Comparison of ENCODE assay signal across 9 mouse cellular contexts in the genomic region with DNA sequence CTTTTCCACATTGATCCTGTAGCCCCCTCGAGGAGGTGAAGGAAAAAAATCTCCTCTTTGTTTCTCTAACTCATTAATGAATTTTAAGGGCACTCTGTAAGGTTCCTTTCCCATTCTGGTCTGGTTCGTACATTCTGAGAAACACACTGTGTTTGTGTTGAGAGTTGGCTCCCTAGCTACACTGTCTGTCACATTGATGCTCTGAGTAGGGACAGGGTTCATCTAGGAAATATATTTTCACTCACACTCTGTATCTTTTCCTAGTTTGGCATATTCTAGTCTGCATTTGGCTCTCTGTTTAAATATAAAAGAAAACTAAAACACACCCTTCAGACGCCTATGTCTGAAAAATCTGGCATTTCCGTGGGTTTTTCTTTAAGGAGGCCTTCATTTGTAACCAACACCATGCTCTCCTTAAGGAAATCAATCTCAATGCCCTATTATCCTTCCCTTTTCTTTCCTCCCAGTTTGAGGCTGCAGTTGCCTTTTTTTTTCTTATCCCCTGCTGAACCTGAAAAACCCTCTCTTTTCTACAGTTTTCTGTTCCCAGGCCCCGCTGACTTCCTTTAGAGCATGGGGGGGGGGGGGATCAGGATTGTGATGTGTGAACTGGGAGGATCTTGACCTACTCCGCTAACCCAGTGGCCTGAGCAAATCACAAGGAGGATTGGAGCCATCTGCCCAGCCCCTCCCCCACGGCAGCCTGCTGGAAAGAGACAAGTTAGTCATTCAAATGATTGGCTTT. TPM values are rescaled to one million over a fixed set of nuclear protein-coding genes. Genes with fewer than 3 reads are reported as not detected.
DNase-seq lines count a peak whose midpoint lies in the region; ATAC-seq and TF ChIP-seq lines count a peak whose summit lies in the region.
"Had no signal": no experiment of that assay in that cellular context is flagged by ENCODE, and none has a peak within 500 bp of the region (broad histone marks: within the 10 kb centered on the region; RNA-seq: fewer than 3 reads in every experiment).

No protein-coding gene starts in this region.

- no peak for ATAC-seq in limb, embryonic 11.5 days (ENCODE audit: insufficient number of reproducible peaks, low FRiP score, low TSS enrichment, low read depth)
- ATAC-seq in neural tube, embryonic 11.5 days (ENCODE audit: insufficient read depth, low FRiP score, low TSS enrichment), result peak; percentile 90
- no peak for ATAC-seq in inflammation-experienced regulatory T-cells, adult 6 months

- H3K4me3 ChIP-seq in lung, adult 2 months (replicated peaks; ENCODE audit: extremely low read depth, low read depth, low read length), result no peak overlapping the region
- H3K4me3 ChIP-seq in embryonic facial prominence, embryonic 10.5 days, result peak overlapping the region; percentile 48
- no peak overlapping the region for H3K4me3 ChIP-seq in heart, adult 2 months
- no peak overlapping the region for H3K4me3 ChIP-seq in limb, embryonic 11.5 days (ENCODE audit: low read depth, low read length)
- H3K4me3 ChIP-seq in neural tube, embryonic 11.5 days (ENCODE audit: low read depth, low read length), result peak overlapping the region; percentile 44

- no peak for TF ChIP-seq POLR2A in lung, adult 2 months (IDR thresholded peaks at IDR 0.05; ENCODE audit: borderline replicate concordance, extremely low read depth, low read depth, low read length)
- no peak for TF ChIP-seq POLR2A in heart, adult 2 months (IDR thresholded peaks at IDR 0.05; ENCODE audit: insufficient read depth, low read depth, low read length)

- intact Hi-C loops in heart, adult 2 months (cut with DNase I), result no loop called here

- TF ChIP-seq CTCF in lung, adult 2 months (IDR thresholded peaks at IDR 0.05; ENCODE audit: insufficient read depth, low read length), result no peak
- TF ChIP-seq CTCF in heart, adult 2 months (IDR thresholded peaks at IDR 0.05), result no peak

- H3K36me3 ChIP-seq in embryonic facial prominence, embryonic 10.5 days (replicated peaks), result no peaks in the 10 kb centered on the region
- H3K36me3 ChIP-seq in heart, adult 2 months (ENCODE audit: control insufficient read depth, insufficient read depth, low read length), result no peaks in the 10 kb centered on the region
- H3K36me3 ChIP-seq in limb, embryonic 11.5 days (ENCODE audit: control insufficient read depth, insufficient read depth, low read length), result no peaks in the 10 kb centered on the region
- no peaks in the 10 kb centered on the region for H3K36me3 ChIP-seq in neural tube, embryonic 11.5 days (ENCODE audit: control insufficient read depth, insufficient read depth, low read length)

- no peaks in the 10 kb centered on the region for H3K79me2 ChIP-seq in heart, adult 2 months (replicated peaks; ENCODE audit: control insufficient read depth, insufficient read depth, low read length)

- H3K27me3 ChIP-seq in embryonic facial prominence, embryonic 10.5 days (replicated peaks; ENCODE audit: low read depth, poor library complexity, severe bottlenecking), result peaks cover 7% of the 10 kb centered on the region; the same call in 1 of the 2 replicates
- no peaks in the 10 kb centered on the region for H3K27me3 ChIP-seq in heart, adult 2 months (ENCODE audit: control insufficient read depth, insufficient read depth, low read length)
- H3K27me3 ChIP-seq in limb, embryonic 11.5 days (ENCODE audit: control insufficient read depth, insufficient read depth, low read length), result no peaks in the 10 kb centered on the region
- H3K27me3 ChIP-seq in neural tube, embryonic 11.5 days (ENCODE audit: control insufficient read depth, insufficient read depth, low read length), result no peaks in the 10 kb centered on the region

- H3K9me3 ChIP-seq in embryonic facial prominence, embryonic 10.5 days, result no peaks in the 10 kb centered on the region
- no peaks in the 10 kb centered on the region for H3K9me3 ChIP-seq in limb, embryonic 11.5 days (ENCODE audit: control insufficient read depth, low read length)
- H3K9me3 ChIP-seq in neural tube, embryonic 11.5 days (ENCODE audit: control insufficient read depth, low read length), result no peaks in the 10 kb centered on the region

- no peaks in the 10 kb centered on the region for H3K4me1 ChIP-seq in lung, adult 2 months (ENCODE audit: control insufficient read depth, insufficient read depth, low read length)
- peaks cover 21% of the 10 kb centered on the region for H3K4me1 ChIP-seq in embryonic facial prominence, embryonic 10.5 days
- no peaks in the 10 kb centered on the region for H3K4me1 ChIP-seq in heart, adult 2 months (ENCODE audit: control insufficient read depth, insufficient read depth, low read length)
- H3K4me1 ChIP-seq in limb, embryonic 11.5 days (ENCODE audit: control insufficient read depth, insufficient read depth, low read length), result no peaks in the 10 kb centered on the region
- peaks cover 9% of the 10 kb centered on the region; the same call in 1 of the 2 replicates for H3K4me1 ChIP-seq in neural tube, embryonic 11.5 days (ENCODE audit: control insufficient read depth, insufficient read depth, low read length)

- 30% methylated on average over 7 of the region's 7 CpGs for WGBS in lung, adult 2 months
- 9% methylated on average over 7 of the region's 7 CpGs for WGBS in embryonic facial prominence, embryonic 10.5 days
- 23% methylated on average over 7 of the region's 7 CpGs for WGBS in heart, adult 2 months
- 21% methylated on average over 7 of the region's 7 CpGs for WGBS in limb, embryonic 11.5 days
- 7% methylated on average over 7 of the region's 7 CpGs for WGBS in neural tube, embryonic 11.5 days

- no peak overlapping the region for H3K4me2 ChIP-seq in limb, embryonic 11.5 days (ENCODE audit: low read depth, severe bottlenecking)
- peak overlapping the region; percentile 42 for H3K4me2 ChIP-seq in neural tube, embryonic 11.5 days (ENCODE audit: low read depth)

- no peak overlapping the region for H3K9ac ChIP-seq in heart, adult 2 months (ENCODE audit: low read depth, low read length)
- no peak overlapping the region for H3K9ac ChIP-seq in limb, embryonic 11.5 days (ENCODE audit: low read length)
- peak overlapping the region; percentile 65 for H3K9ac ChIP-seq in neural tube, embryonic 11.5 days (ENCODE audit: low read length)

- H3K27ac ChIP-seq in embryonic facial prominence, embryonic 10.5 days (replicated peaks), result peak overlapping the region; percentile 73
- no peak overlapping the region for H3K27ac ChIP-seq in heart, adult 2 months
- H3K27ac ChIP-seq in limb, embryonic 11.5 days (replicated peaks; ENCODE audit: low read depth, low read length), result no peak overlapping the region
- H3K27ac ChIP-seq in neural tube, embryonic 11.5 days (ENCODE audit: low read depth, low read length), result peak overlapping the region; percentile 86

- DNase-seq in lung, adult 18-20 months, result peak; percentile 10 to 14
- DNase-seq in lung, adult 2 months, result no peak
- peak; percentile 80 for DNase-seq in embryonic facial prominence, embryonic 10.5 days (ENCODE audit: low spot score)
- DNase-seq in heart, adult 2 months, result peak; percentile 50 to 59
- peak; percentile 90 for DNase-seq in kidney, adult 9 months
- DNase-seq in limb, embryonic 11.5 days (ENCODE audit: low spot score), result peak; percentile 25
- peak; percentile 90 for DNase-seq in neural tube, embryonic 11.5 days (ENCODE audit: low spot score)

- no peak for TF ChIP-seq EP300 in heart, adult 2 months (IDR thresholded peaks at IDR 0.05; ENCODE audit: insufficient read depth, low read depth, low read length)

RNA-seq across cellular contexts. Expression of gene Fabp7, which starts 0.4 kb away (rescaled TPM):
- 0.26 TPM in 1 of 2 replicates, not detected in the other for polyA plus RNA-seq in lung, adult 2 months (2012; rRNA removed)
- 125 and 129 TPM in 2 replicates for polyA plus RNA-seq in embryonic facial prominence, embryonic 10.5 days (2016; fragmentation: Nextera tagmentation; extraction: Ambion mirVana)
- total RNA-seq in heart, adult 2 months (2021), result under 1 TPM; 0.59 to 0.73 TPM
- polyA plus RNA-seq in heart, adult 2 months (2012; rRNA removed), result 0.74 and 1.4 TPM in 2 replicates
- 2.7 TPM in 2 replicates for polyA plus RNA-seq in limb, embryonic 11.5 days (2014; fragmentation: Nextera tagmentation; extraction: Ambion mirVana)
- 933 and 940 TPM in 2 replicates for polyA plus RNA-seq in neural tube, embryonic 11.5 days (2014; fragmentation: Nextera tagmentation; extraction: Ambion mirVana)
- not detected for polyA plus RNA-seq in inflammation-experienced regulatory T-cells, adult 6 months (2017; shearing (Covaris generic))
- total RNA-seq: hematopoietic stem cell, adult 5-6 weeks had no signal

RNA-seq across cellular contexts. Expression of gene Smpdl3a, which starts 9.8 kb away (rescaled TPM):
- polyA plus RNA-seq in lung, adult 2 months (2012; rRNA removed), result 167 and 190 TPM in 2 replicates
- polyA plus RNA-seq in embryonic facial prominence, embryonic 10.5 days (2016; fragmentation: Nextera tagmentation; extraction: Ambion mirVana), result 5.3 and 5.5 TPM in 2 replicates
- 10 to 100 TPM; 56.5 to 67.1 TPM for total RNA-seq in heart, adult 2 months (2021)
- 76.9 and 104 TPM in 2 replicates for polyA plus RNA-seq in heart, adult 2 months (2012; rRNA removed)
- 5.9 and 7.9 TPM in 2 replicates for polyA plus RNA-seq in limb, embryonic 11.5 days (2014; fragmentation: Nextera tagmentation; extraction: Ambion mirVana)
- polyA plus RNA-seq in neural tube, embryonic 11.5 days (2014; fragmentation: Nextera tagmentation; extraction: Ambion mirVana), result 14.0 and 14.3 TPM in 2 replicates
- polyA plus RNA-seq in inflammation-experienced regulatory T-cells, adult 6 months (2017; shearing (Covaris generic)), result 100 to 1,000 TPM; 110 to 180 (median 175) TPM

Comparison
In these comparisons a context has a peak if more than half of its experiments do, and no peak if none do; other contexts are left out.
1. H3K4me3 ChIP-seq: peak in embryonic facial prominence, embryonic 10.5 days (single experiment) and neural tube, embryonic 11.5 days (single experiment); none in lung, adult 2 months (single experiment), heart, adult 2 months (single experiment) and limb, embryonic 11.5 days (single experiment).
2. H3K27ac ChIP-seq: peak in embryonic facial prominence, embryonic 10.5 days (single experiment) and neural tube, embryonic 11.5 days (single experiment); none in heart, adult 2 months (single experiment) and limb, embryonic 11.5 days (single experiment).
3. RNA of gene Fabp7, which starts 0.4 kb away (polyA plus RNA-seq): 933 to 940 TPM in neural tube, embryonic 11.5 days and 125 to 129 TPM in embryonic facial prominence, embryonic 10.5 days; 2.7 TPM in limb, embryonic 11.5 days, 0.74 to 1.4 TPM in heart, adult 2 months, 0.26 TPM in lung, adult 2 months and not detected in inflammation-experienced regulatory T-cells, adult 6 months; every median in the first group is over 10 times any median in the second.